Mouse (Mus musculus): ENCODE measurements around the gene Olfm1. TPM values are rescaled to one million over a fixed set of nuclear protein-coding genes. Genes with fewer than 3 reads are reported as not detected.

The Olfm1 gene
- polyA plus RNA-seq, 1 experiment from 2014 or later: 14.8 TPM

- Histone ChIP-seq H3K4me2 (replicated peaks; ENCODE audit: low read depth) (no peak overlapping the region), H3K27ac (ENCODE audit: low read depth, low read length) (no peak overlapping the region), H3K9ac (ENCODE audit: low read depth, low read length) (no peak overlapping the region), H3K36me3 (ENCODE audit: control insufficient read depth, insufficient read depth) (no peaks in the 10 kb centered on the region), H3K9me3 (ENCODE audit: control insufficient read depth) (no peaks in the 10 kb centered on the region), H3K4me1 (replicated peaks; ENCODE audit: control insufficient read depth, insufficient read depth, low read length) (no peaks in the 10 kb centered on the region), H3K4me3 (ENCODE audit: low read depth, low read length) (no peak overlapping the region), H3K27me3 (replicated peaks; ENCODE audit: control insufficient read depth, insufficient read depth, low read length) (no peaks in the 10 kb centered on the region)
- TF ChIP-seq CTCF (IDR thresholded peaks at IDR 0.05; ENCODE audit: low read depth): no peak
- ATAC-seq: no peak
- WGBS: 77% methylated on average over 11 of the region's 11 CpGs
Measured at GRCm38 (mm10) chr2:28149688-28150087, 43.1 kb upstream of the Olfm1 start.

GRCm38 (mm10) chr2:28160568-28160967 lies 32.2 kb upstream of the Olfm1 start:
- ATAC-seq: no peak
- WGBS: 76% methylated on average over 7 of the region's 7 CpGs

GRCm38 (mm10) chr2:28165570-28165969 lies 27.2 kb upstream of the Olfm1 start:
- H3K9me3 ChIP-seq (ENCODE audit: control insufficient read depth): no peaks in the 10 kb centered on the region
- H3K27me3 ChIP-seq (replicated peaks; ENCODE audit: control insufficient read depth, insufficient read depth, low read length): no peaks in the 10 kb centered on the region
- H3K4me2 ChIP-seq (replicated peaks; ENCODE audit: low read depth): no peak overlapping the region
- H3K4me3 ChIP-seq (ENCODE audit: low read depth, low read length): no peak overlapping the region
- no peak for TF ChIP-seq CTCF (IDR thresholded peaks at IDR 0.05; ENCODE audit: low read depth)
- H3K36me3 ChIP-seq (ENCODE audit: control insufficient read depth, insufficient read depth): no peaks in the 10 kb centered on the region
- no peaks in the 10 kb centered on the region for H3K4me1 ChIP-seq (replicated peaks; ENCODE audit: control insufficient read depth, insufficient read depth, low read length)
- H3K27ac ChIP-seq (ENCODE audit: low read depth, low read length): no peak overlapping the region
- 64% methylated on average over 8 of the region's 8 CpGs for WGBS
- no peak for ATAC-seq
- no peak overlapping the region for H3K9ac ChIP-seq (ENCODE audit: low read depth, low read length)

More at GRCm38 (mm10) chr2:28160568-28160967, 32.2 kb upstream of the Olfm1 start:
- TF ChIP-seq CTCF (IDR thresholded peaks at IDR 0.05; ENCODE audit: low read depth): no peak
- Histone ChIP-seq H3K9ac (ENCODE audit: low read depth, low read length) (no peak overlapping the region), H3K36me3 (ENCODE audit: control insufficient read depth, insufficient read depth) (no peaks in the 10 kb centered on the region), H3K27ac (ENCODE audit: low read depth, low read length) (no peak overlapping the region), H3K4me2 (replicated peaks; ENCODE audit: low read depth) (no peak overlapping the region), H3K9me3 (ENCODE audit: control insufficient read depth) (no peaks in the 10 kb centered on the region), H3K4me3 (ENCODE audit: low read depth, low read length) (no peak overlapping the region), H3K27me3 (replicated peaks; ENCODE audit: control insufficient read depth, insufficient read depth, low read length) (no peaks in the 10 kb centered on the region), H3K4me1 (replicated peaks; ENCODE audit: control insufficient read depth, insufficient read depth, low read length) (no peaks in the 10 kb centered on the region)

- no peak for ATAC-seq
- Histone ChIP-seq H3K9ac (ENCODE audit: low read depth, low read length) (no peak overlapping the region), H3K36me3 (ENCODE audit: control insufficient read depth, insufficient read depth) (no peaks in the 10 kb centered on the region), H3K27ac (ENCODE audit: low read depth, low read length) (no peak overlapping the region), H3K4me2 (replicated peaks; ENCODE audit: low read depth) (no peak overlapping the region), H3K27me3 (replicated peaks; ENCODE audit: control insufficient read depth, insufficient read depth, low read length) (no peaks in the 10 kb centered on the region), H3K9me3 (ENCODE audit: control insufficient read depth) (no peaks in the 10 kb centered on the region), H3K4me3 (ENCODE audit: low read depth, low read length) (no peak overlapping the region), H3K4me1 (replicated peaks; ENCODE audit: control insufficient read depth, insufficient read depth, low read length) (no peaks in the 10 kb centered on the region)
- WGBS: 73% methylated on average over 12 of the region's 12 CpGs
- no peak for TF ChIP-seq CTCF (IDR thresholded peaks at IDR 0.05; ENCODE audit: low read depth)
Measured at GRCm38 (mm10) chr2:28169336-28169735, 23.5 kb upstream of the Olfm1 start.

- H3K9me3 ChIP-seq (ENCODE audit: control insufficient read depth): no peaks in the 10 kb centered on the region
- H3K4me3 ChIP-seq (ENCODE audit: low read depth, low read length): no peak overlapping the region
- no peak for TF ChIP-seq CTCF (IDR thresholded peaks at IDR 0.05; ENCODE audit: low read depth)
- no peaks in the 10 kb centered on the region for H3K36me3 ChIP-seq (ENCODE audit: control insufficient read depth, insufficient read depth)
- no peak overlapping the region for H3K27ac ChIP-seq (ENCODE audit: low read depth, low read length)
- no peaks in the 10 kb centered on the region for H3K27me3 ChIP-seq (replicated peaks; ENCODE audit: control insufficient read depth, insufficient read depth, low read length)
- H3K4me1 ChIP-seq (replicated peaks; ENCODE audit: control insufficient read depth, insufficient read depth, low read length): no peaks in the 10 kb centered on the region
- no peak overlapping the region for H3K9ac ChIP-seq (ENCODE audit: low read depth, low read length)
- 77% methylated on average over 6 of the region's 6 CpGs for WGBS
- ATAC-seq: no peak
- no peak overlapping the region for H3K4me2 ChIP-seq (replicated peaks; ENCODE audit: low read depth)
Measured at GRCm38 (mm10) chr2:28171962-28172361, 20.8 kb upstream of the Olfm1 start.

GRCm38 (mm10) chr2:28173225-28174141 lies 19.3 kb upstream of the Olfm1 start:
- no peak for TF ChIP-seq CTCF (IDR thresholded peaks at IDR 0.05; ENCODE audit: low read depth)

More at GRCm38 (mm10) chr2:28173225-28174141, 19.3 kb upstream of the Olfm1 start:
- no peaks in the 10 kb centered on the region for H3K36me3 ChIP-seq (ENCODE audit: control insufficient read depth, insufficient read depth)
- no peak overlapping the region for H3K9ac ChIP-seq (ENCODE audit: low read depth, low read length)
- 58% methylated on average over 11 of the region's 11 CpGs for WGBS
- H3K9me3 ChIP-seq (ENCODE audit: control insufficient read depth): no peaks in the 10 kb centered on the region
- no peaks in the 10 kb centered on the region for H3K27me3 ChIP-seq (replicated peaks; ENCODE audit: control insufficient read depth, insufficient read depth, low read length)
- H3K27ac ChIP-seq (ENCODE audit: low read depth, low read length): no peak overlapping the region
- no peak for ATAC-seq
- H3K4me2 ChIP-seq (replicated peaks; ENCODE audit: low read depth): no peak overlapping the region
- no peak overlapping the region for H3K4me3 ChIP-seq (ENCODE audit: low read depth, low read length)
- H3K4me1 ChIP-seq (replicated peaks; ENCODE audit: control insufficient read depth, insufficient read depth, low read length): no peaks in the 10 kb centered on the region
